Mouse (Mus musculus): ENCODE measurements around the gene Reln.

DNA sequence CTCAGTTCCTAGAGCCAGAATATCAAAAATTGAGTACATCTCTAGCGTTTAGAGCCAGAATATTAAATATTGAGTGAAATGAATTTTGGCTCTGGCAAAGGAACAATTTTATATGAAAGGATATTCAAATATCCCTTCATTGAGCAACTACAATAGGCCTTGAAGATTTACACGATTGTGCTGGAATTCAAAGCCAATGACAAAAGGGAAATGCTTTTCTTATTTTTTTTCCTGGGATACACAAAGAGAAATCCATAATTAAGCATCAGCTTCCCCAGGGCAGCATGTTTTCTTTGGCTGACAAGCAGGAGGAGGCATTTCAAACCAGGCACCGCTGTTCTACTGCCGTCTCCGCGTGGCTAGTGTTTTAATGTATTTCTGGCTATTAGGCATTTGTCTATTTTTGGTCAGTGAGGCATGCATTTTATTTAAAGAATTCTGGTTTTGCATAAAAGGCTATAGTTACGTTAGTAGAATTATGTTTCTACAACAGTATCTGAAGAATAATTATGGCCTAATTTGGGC, 62.3 kb downstream of the Reln start:
- TF ChIP-seq CTCF (IDR thresholded peaks at IDR 0.05; ENCODE audit: borderline replicate concordance, insufficient read depth, low read length) (no peak), POLR2A (IDR thresholded peaks at IDR 0.05; ENCODE audit: low read depth, low read length) (no peak)
